Mouse (Mus musculus) midbrain, postnatal 0 days (tissue): Measurements from ENCODE around the gene Pmvk. TPM values are rescaled to one million over a fixed set of nuclear protein-coding genes. Genes with fewer than 3 reads are reported as not detected.

Experiments
- ATAC-seq: fragments of 200-750 bp; cut with Nextera tagmentation; 2 replicates; pipeline ENCODE4 v1.8.0; 2017; ENCODE audit warnings: moderate number of reproducible peaks, mild to moderate bottlenecking, moderate TSS enrichment, moderate library complexity; ENCODE audit not compliant: low FRiP score
- DNase-seq: peaks from one replicate; pipeline ENCODE4 v3.0.0-alpha.2; 2015; ENCODE audit warnings: low spot score
- H3K27ac ChIP-seq: fragments of 300-500 bp; sonication (generic); 2 replicates; pipeline ENCODE4 v1.5.1; 2014; ENCODE audit warnings: low read depth, mild to moderate bottlenecking, low read length, mixed read lengths
- H3K27me3 ChIP-seq: fragments of 300-500 bp; sonication (generic); 2 replicates; pipeline ENCODE4 v1.6.1; 2014; ENCODE audit warnings: low read length, control low read depth, mixed read lengths; ENCODE audit not compliant: insufficient read depth
- H3K36me3 ChIP-seq: fragments of 300-500 bp; sonication (generic); 2 replicates; pipeline ENCODE4 v1.6.1; 2014; ENCODE audit warnings: low read length, control low read depth, mixed read lengths; ENCODE audit not compliant: insufficient read depth
- H3K4me1 ChIP-seq: fragments of 300-500 bp; sonication (generic); 2 replicates; pipeline ENCODE4 v1.6.1; 2014; ENCODE audit warnings: mild to moderate bottlenecking, control low read depth, antibody characterized with exemption, low read length, mixed read lengths; ENCODE audit not compliant: insufficient read depth
- H3K4me2 ChIP-seq: fragments of 300-500 bp; sonication (generic); 2 replicates; pipeline ENCODE4 v1.6.1; 2014; ENCODE audit warnings: low read depth, mild to moderate bottlenecking, low read length, mixed read lengths; ENCODE audit not compliant: poor library complexity, severe bottlenecking
- H3K4me3 ChIP-seq: fragments of 300-500 bp; sonication (generic); 2 replicates; pipeline ENCODE4 v1.5.1; 2014; ENCODE audit warnings: low read depth, mild to moderate bottlenecking, low read length, moderate library complexity
- H3K9ac ChIP-seq: fragments of 300-500 bp; sonication (generic); replicated peaks from 2 replicates; pipeline ENCODE4 v1.6.1; 2014; ENCODE audit warnings: mild to moderate bottlenecking, low read length, moderate library complexity, mixed read lengths; ENCODE audit not compliant: poor library complexity, severe bottlenecking
- H3K9me3 ChIP-seq: fragments of 300-500 bp; sonication (generic); 2 replicates; pipeline ENCODE4 v1.6.1; 2016; ENCODE audit warnings: low read length, control low read depth
- CTCF ChIP-seq: IDR thresholded peaks from 2 replicates; pipeline ENCODE4 v1.5.1; 2016; ENCODE audit warnings: antibody characterized with exemption, mild to moderate bottlenecking
- WGBS: fragments of 180-500 bp; shearing (Covaris S2); extraction: QIAGEN DNeasy Blood & Tissue Kit; methylation state at CpG from one replicate; pipeline ENCODE4 v1.1.7; 2014; 5-methylcytosine and 5-hydroxymethylcytosine counted together
- polyA plus RNA-seq: library from polyadenylated mRNA; unstranded; fragments of >200 nt; fragmentation: Nextera tagmentation; extraction: Ambion mirVana; gene quantifications from 2 replicates; pipeline ENCODE4 v1.2.1, GENCODE M21; 2015
- total RNA-seq: library from RNA; depleted of rRNA; stranded (reverse); fragments of >200 nt; gene quantifications from 2 replicates; pipeline ENCODE4 v1.2.3, GENCODE M21; 2014

Gene Pmvk
- total and polyA plus RNA-seq, 2 experiments from 2014 or later: 90.8 to 124 TPM

- DNase-seq: no peak
- Histone ChIP-seq H3K4me2 (no peak overlapping the region), H3K36me3 (no peaks in the 10 kb centered on the region), H3K27ac (no peak overlapping the region), H3K9me3 (no peaks in the 10 kb centered on the region), H3K4me1 (no peaks in the 10 kb centered on the region), H3K4me3 (no peak overlapping the region), H3K9ac (no peak overlapping the region), H3K27me3 (no peaks in the 10 kb centered on the region)
- no peak for TF ChIP-seq CTCF
- ATAC-seq: no peak
- WGBS: 45% methylated on average over 7 of the region's 7 CpGs
Measured at GRCm38 (mm10) chr3:89499696-89500095, 45.4 kb downstream of the Pmvk start.

GRCm38 (mm10) chr3:89501486-89501885, 47.1 kb downstream of the Pmvk start:
- no peaks in the 10 kb centered on the region for H3K9me3 ChIP-seq
- no peak overlapping the region for H3K4me3 ChIP-seq
- H3K27me3 ChIP-seq: no peaks in the 10 kb centered on the region
- peak; percentile 42 for TF ChIP-seq CTCF
- H3K4me2 ChIP-seq: no peak overlapping the region
- H3K36me3 ChIP-seq: no peaks in the 10 kb centered on the region
- no peak overlapping the region for H3K9ac ChIP-seq
- no peak for DNase-seq
- no peak overlapping the region for H3K27ac ChIP-seq
- no peaks in the 10 kb centered on the region for H3K4me1 ChIP-seq
- no peak for ATAC-seq

GRCm38 (mm10) chr3:89502551-89502950, 48.2 kb downstream of the Pmvk start:
- Histone ChIP-seq H3K9ac (no peak overlapping the region), H3K27ac (no peak overlapping the region), H3K4me1 (no peaks in the 10 kb centered on the region), H3K27me3 (no peaks in the 10 kb centered on the region), H3K4me3 (no peak overlapping the region), H3K4me2 (no peak overlapping the region), H3K36me3 (no peaks in the 10 kb centered on the region), H3K9me3 (no peaks in the 10 kb centered on the region)
- 83% methylated on average over 7 of the region's 7 CpGs for WGBS
- DNase-seq (no peak), ATAC-seq (no peak)
- no peak for TF ChIP-seq CTCF

GRCm38 (mm10) chr3:89508041-89508440, 53.7 kb downstream of the Pmvk start:
- WGBS: 13% methylated on average over 9 of the region's 9 CpGs
- Histone ChIP-seq H3K4me3 (no peak overlapping the region), H3K27ac (no peak overlapping the region), H3K36me3 (no peaks in the 10 kb centered on the region), H3K9ac (no peak overlapping the region), H3K4me2 (no peak overlapping the region), H3K4me1 (no peaks in the 10 kb centered on the region; the same call in 1 of the 2 replicates), H3K9me3 (no peaks in the 10 kb centered on the region), H3K27me3 (no peaks in the 10 kb centered on the region)
- no peak for TF ChIP-seq CTCF
- no peak for DNase-seq
- ATAC-seq: no peak

GRCm38 (mm10) chr3:89510979-89511378, 56.6 kb downstream of the Pmvk start:
- H3K36me3 ChIP-seq: no peaks in the 10 kb centered on the region
- peak overlapping the region; percentile 53; the same call in 1 of the 2 replicates for H3K27ac ChIP-seq
- no peaks in the 10 kb centered on the region for H3K27me3 ChIP-seq
- H3K4me3 ChIP-seq: no peak overlapping the region
- no peaks in the 10 kb centered on the region for H3K9me3 ChIP-seq
- ATAC-seq (peak; percentile 75), DNase-seq (peak; percentile 79)
- TF ChIP-seq CTCF: peak; percentile 83
- no peak overlapping the region for H3K9ac ChIP-seq
- no peaks in the 10 kb centered on the region; the same call in 1 of the 2 replicates for H3K4me1 ChIP-seq
- whole genome bisulfite sequencing: 9% methylated on average over 4 of the region's 4 CpGs
- peak overlapping the region; percentile 12 for H3K4me2 ChIP-seq

- DNase-seq: peak; percentile 49
- Histone ChIP-seq H3K27ac (peak overlapping the region; percentile 53; the same call in 1 of the 2 replicates), H3K9ac (0 out of 2 replicates have a peak overlapping the region, but pooled peaks have one; percentile 10), H3K4me2 (peak overlapping the region; percentile 12), H3K4me3 (no peak overlapping the region), H3K9me3 (no peaks in the 10 kb centered on the region), H3K4me1 (no peaks in the 10 kb centered on the region; the same call in 1 of the 2 replicates), H3K27me3 (no peaks in the 10 kb centered on the region), H3K36me3 (no peaks in the 10 kb centered on the region)
- peak; percentile 50 for ATAC-seq
- WGBS: 6% methylated on average over 15 of the region's 15 CpGs
- TF ChIP-seq CTCF: no peak
Measured at GRCm38 (mm10) chr3:89511400-89511799, 57.1 kb downstream of the Pmvk start.
